Mouse (Mus musculus) cortical plate, adult 2 months (tissue): ENCODE data around the gene Eef1akmt3.

Experiments
- CTCF ChIP-seq: fragments of 200-500 bp; IDR thresholded peaks from 2 replicates; pipeline ENCODE4 v1.5.1; 2011; ENCODE audit warnings: mild to moderate bottlenecking, control low read depth, low read length; ENCODE audit not compliant: insufficient read depth; ENCODE audit errors: extremely low read depth
- POLR2A ChIP-seq: fragments of 200-500 bp; IDR thresholded peaks from 2 replicates; pipeline ENCODE4 v1.6.1; 2011; ENCODE audit warnings: mild to moderate bottlenecking, low read length, control low read depth; ENCODE audit not compliant: insufficient read depth; ENCODE audit errors: extremely low read depth

DNA sequence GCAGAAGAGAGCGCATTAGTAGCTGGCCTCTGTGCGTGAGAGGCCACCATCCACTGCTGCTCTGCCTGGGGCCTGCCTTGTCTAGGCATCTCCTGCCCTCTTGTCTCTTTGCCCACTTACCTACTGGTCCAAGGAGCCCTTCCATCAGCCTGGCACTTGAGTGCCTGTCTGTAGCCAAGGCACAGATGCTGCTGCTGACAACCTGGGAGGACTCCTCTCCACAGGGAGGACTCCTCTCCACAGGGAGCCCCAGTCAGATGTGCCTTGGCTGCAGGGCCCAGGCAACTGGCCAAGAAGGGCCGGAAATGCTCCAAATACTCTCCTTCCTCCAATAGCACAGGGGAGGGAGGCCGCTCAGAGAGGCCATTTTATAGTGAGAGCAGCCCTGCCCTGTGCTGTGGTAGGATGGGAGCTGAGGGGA lies 54.8 kb downstream of the Eef1akmt3 start:
- TF ChIP-seq POLR2A (no peak), CTCF (no peak)
